8 mouse cellular contexts compared by ENCODE assay signal in the genomic region with DNA sequence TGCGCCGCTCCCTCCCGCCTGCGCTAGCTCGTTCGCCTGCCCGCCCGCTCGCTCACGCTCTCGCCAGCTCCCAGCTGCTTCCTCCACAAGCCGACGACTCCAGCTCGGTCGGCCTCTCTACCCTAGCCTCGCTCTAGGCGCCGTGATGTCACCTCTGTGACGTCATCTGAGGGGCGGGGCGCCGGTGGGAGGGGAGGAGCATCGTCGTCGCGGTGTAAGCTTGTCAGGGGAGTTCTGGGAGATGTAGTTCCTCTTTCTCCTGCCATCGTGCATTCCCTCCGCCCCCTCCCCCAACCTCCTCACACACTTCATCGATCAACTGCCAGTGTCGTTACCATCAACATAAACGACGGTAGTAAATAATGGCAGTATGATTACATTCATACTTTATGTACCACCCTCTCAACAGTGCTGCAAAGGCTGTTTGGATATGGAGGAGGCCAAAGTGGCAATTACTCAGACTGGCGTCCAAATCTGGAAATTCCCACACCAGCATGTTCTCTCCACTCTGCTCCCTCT. TPM values are rescaled to one million over a fixed set of nuclear protein-coding genes. Genes with fewer than 3 reads are reported as not detected.
DNase-seq lines count a peak whose midpoint lies in the region; ATAC-seq lines count a peak whose summit lies in the region.

TSS of gene Ube2h (minus strand) at position 141 of the 519 bp plus-strand sequence.

- intact Hi-C loops in gastrocnemius, postnatal 14 days (cut with DNase I; ENCODE audit: low total_unique reads): loop anchor here (10.0 kb wide), 1 partner anchor 50 kb away; no protein-coding TSS in a partner anchor
- intact Hi-C loops in left cerebral cortex, postnatal 10 days (cut with DNase I): no loop called here

- peak; percentile 99 for DNase-seq in adipocyte (ENCODE audit: low spot score)
- DNase-seq in embryo, embryonic 10 days (ENCODE audit: low spot score): peak; percentile 98
- DNase-seq in gastrocnemius, postnatal 14 days: peak; percentile 99
- peak; percentile 98 to 99 for DNase-seq in left cerebral cortex, postnatal 10 days (ENCODE audit: extremely low spot score in 1 of 2, low spot score in 2 of 2)
- peak; percentile 100 for DNase-seq in right cerebral cortex, postnatal 25 days
- DNase-seq in urinary bladder, postnatal 4 days (ENCODE audit: low spot score in 2 of 2): peak; percentile 99 to 100

- ATAC-seq in inflammation-experienced regulatory T-cells, adult 6 months: peak; percentile 76
- ATAC-seq in megakaryocyte-erythroid progenitor cell, adult 5-6 weeks (replicated peaks; ENCODE audit: low FRiP score, low TSS enrichment, poor library complexity, severe bottlenecking): peak; percentile 83

RNA-seq across cellular contexts. Expression of gene Ube2h, which starts in this region (rescaled TPM):
- total RNA-seq in gastrocnemius, postnatal 14 days (2021): 10 to 100 TPM; 55.3 to 58.6 TPM
- polyA plus RNA-seq in inflammation-experienced regulatory T-cells, adult 6 months (2017; shearing (Covaris generic)): 100 to 1,000 TPM; 108 to 123 (median 115) TPM
- total RNA-seq in left cerebral cortex, postnatal 10 days (2021): 10 to 100 TPM; 92.0 to 93.9 TPM
- 6.0 and 8.5 TPM in 2 replicates for total RNA-seq in megakaryocyte-erythroid progenitor cell, adult 5-6 weeks (2014; fragmentation: Nextera tagmentation)
- 8.7 and 8.9 TPM in 2 replicates for total RNA-seq in megakaryocyte-erythroid progenitor cell, adult 5-6 weeks (2017)

Comparison
In these comparisons a context has a peak if more than half of its experiments do, and no peak if none do; other contexts are left out.
1. Peak in every context shown above with its lines: DNase-seq and ATAC-seq.
2. RNA of gene Ube2h (total RNA-seq): 92.0 to 93.9 TPM in left cerebral cortex, postnatal 10 days and 55.3 to 58.6 TPM in gastrocnemius, postnatal 14 days; 6.0 to 8.9 TPM in megakaryocyte-erythroid progenitor cell, adult 5-6 weeks; every median in the first group is over 4 times any median in the second.